Mouse (Mus musculus) kidney, embryonic 14.5 days (tissue): ENCODE measurements at regions not wholly inside any gene's neighbourhood (a gene's known extent, or its start where the extent isn't known, plus 50 kb on each side); places are given as distances from the start of the nearest gene placed in this dataset.

Experiments
- ATAC-seq: fragments of 200-750 bp; cut with Nextera tagmentation; 2 replicates; pipeline ENCODE4 v1.8.0; 2017; ENCODE audit warnings: moderate number of reproducible peaks, mild to moderate bottlenecking, moderate TSS enrichment, moderate library complexity; ENCODE audit not compliant: low FRiP score, low TSS enrichment
- H3K27ac ChIP-seq: fragments of 300-500 bp; sonication (generic); 2 replicates; pipeline ENCODE4 v1.5.1; 2014; ENCODE audit warnings: low read depth, mild to moderate bottlenecking, low read length, moderate library complexity, mixed read lengths
- H3K27me3 ChIP-seq: fragments of 300-500 bp; sonication (generic); 2 replicates; pipeline ENCODE4 v1.6.1; 2014; ENCODE audit warnings: mild to moderate bottlenecking, low read length; ENCODE audit not compliant: control insufficient read depth, insufficient read depth
- H3K36me3 ChIP-seq: fragments of 300-500 bp; sonication (generic); 2 replicates; pipeline ENCODE4 v1.6.1; 2014; ENCODE audit warnings: low read length, mixed read lengths; ENCODE audit not compliant: control insufficient read depth, insufficient read depth
- H3K4me1 ChIP-seq: fragments of 300-500 bp; sonication (generic); 2 replicates; pipeline ENCODE4 v1.6.1; 2014; ENCODE audit warnings: low read length, mixed read lengths; ENCODE audit not compliant: control insufficient read depth, insufficient read depth
- H3K4me2 ChIP-seq: fragments of 300-500 bp; sonication (generic); replicated peaks from 2 replicates; pipeline ENCODE4 v1.6.1; 2014; ENCODE audit warnings: low read depth, mild to moderate bottlenecking, low read length
- H3K4me3 ChIP-seq: fragments of 300-500 bp; sonication (generic); 2 replicates; pipeline ENCODE4 v1.5.1; 2014; ENCODE audit warnings: mild to moderate bottlenecking, low read length
- H3K9ac ChIP-seq: fragments of 300-500 bp; sonication (generic); 2 replicates; pipeline ENCODE4 v1.6.1; 2014; ENCODE audit warnings: low read depth, mild to moderate bottlenecking, low read length, moderate library complexity
- H3K9me3 ChIP-seq: fragments of 300-500 bp; sonication (generic); 2 replicates; pipeline ENCODE4 v1.6.1; 2016; ENCODE audit warnings: low read length; ENCODE audit not compliant: control insufficient read depth
- WGBS: fragments of 180-500 bp; shearing (Covaris S2); extraction: QIAGEN DNeasy Blood & Tissue Kit; methylation state at CpG from one replicate; pipeline ENCODE4 v1.1.7; 2014; 5-methylcytosine and 5-hydroxymethylcytosine counted together

GRCm38 (mm10) chr4:82196024-82196647, 509.4 kb downstream of the Nfib start:
- no peaks in the 10 kb centered on the region for H3K27me3 ChIP-seq
- H3K9ac ChIP-seq: no peak overlapping the region
- no peak overlapping the region for H3K4me3 ChIP-seq
- no peaks in the 10 kb centered on the region for H3K36me3 ChIP-seq
- no peaks in the 10 kb centered on the region for H3K9me3 ChIP-seq
- ATAC-seq: 0 out of 2 replicates have a peak, but pooled peaks have one; percentile 55
- no peak overlapping the region for H3K27ac ChIP-seq
- peaks cover 4% of the 10 kb centered on the region; the same call in 1 of the 2 replicates for H3K4me1 ChIP-seq
- no peak overlapping the region for H3K4me2 ChIP-seq
- WGBS: 46% methylated on average over 6 of the region's 6 CpGs

DNA sequence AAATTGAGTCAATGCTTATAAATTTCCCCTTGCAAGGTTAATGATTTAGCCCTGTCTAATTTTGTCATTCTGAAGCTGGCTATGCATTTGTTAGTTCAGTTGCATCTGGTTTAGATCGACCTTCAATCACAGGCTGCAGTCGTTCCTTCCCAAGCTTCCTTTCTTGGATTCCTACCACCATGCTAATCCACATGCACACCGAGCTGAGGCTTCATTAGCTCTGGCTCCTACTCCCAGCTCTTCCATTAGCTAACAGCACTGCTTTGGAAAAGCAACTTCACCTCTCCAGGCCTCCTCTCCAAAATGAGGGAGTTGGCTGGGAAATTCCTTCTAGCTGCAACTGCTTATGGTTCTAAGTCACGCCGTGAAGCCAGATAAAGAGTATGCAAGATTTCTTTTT, 511.6 kb downstream of the Nfib start:
- Histone ChIP-seq H3K27ac (no peak overlapping the region), H3K9ac (no peak overlapping the region), H3K4me3 (no peak overlapping the region), H3K4me2 (no peak overlapping the region), H3K9me3 (no peaks in the 10 kb centered on the region), H3K36me3 (no peaks in the 10 kb centered on the region), H3K27me3 (no peaks in the 10 kb centered on the region), H3K4me1 (peaks cover 4% of the 10 kb centered on the region; the same call in 1 of the 2 replicates)
- WGBS: 76% methylated on average over 5 of the region's 5 CpGs
- ATAC-seq: no peak

DNA sequence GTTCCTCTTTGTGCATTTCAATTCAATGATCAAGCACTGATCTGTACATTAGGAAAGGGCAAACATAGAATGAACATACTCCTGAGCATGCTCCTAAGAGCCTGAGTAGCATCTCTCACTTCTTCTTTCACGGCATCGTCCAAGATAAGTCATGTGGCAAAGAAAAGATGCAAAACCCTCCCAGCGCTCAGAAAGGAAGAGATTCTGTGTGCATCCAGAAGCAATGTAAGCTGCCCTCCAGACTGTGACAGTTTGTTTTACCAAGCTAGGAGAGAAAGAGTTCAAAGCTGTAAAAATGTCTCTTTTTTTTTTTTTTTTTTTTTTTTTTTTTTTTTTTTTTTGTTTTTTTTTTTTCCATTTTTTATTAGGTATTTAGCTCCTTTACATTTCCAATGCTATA, 518.7 kb downstream of the Nfib start:
- 97% methylated on average over 3 of the region's 3 CpGs for WGBS
- Histone ChIP-seq H3K9me3 (no peaks in the 10 kb centered on the region), H3K4me2 (no peak overlapping the region), H3K4me1 (no peaks in the 10 kb centered on the region), H3K27ac (no peak overlapping the region), H3K27me3 (no peaks in the 10 kb centered on the region), H3K36me3 (no peaks in the 10 kb centered on the region), H3K4me3 (no peak overlapping the region), H3K9ac (no peak overlapping the region)
- no peak for ATAC-seq

- H3K4me1 ChIP-seq: no peaks in the 10 kb centered on the region
- ATAC-seq: no peak
- WGBS: 93% methylated on average over 1 of the region's 1 CpGs
Observed at GRCm38 (mm10) chr4:82183974-82184373, 521.6 kb downstream of the Nfib start.

DNA sequence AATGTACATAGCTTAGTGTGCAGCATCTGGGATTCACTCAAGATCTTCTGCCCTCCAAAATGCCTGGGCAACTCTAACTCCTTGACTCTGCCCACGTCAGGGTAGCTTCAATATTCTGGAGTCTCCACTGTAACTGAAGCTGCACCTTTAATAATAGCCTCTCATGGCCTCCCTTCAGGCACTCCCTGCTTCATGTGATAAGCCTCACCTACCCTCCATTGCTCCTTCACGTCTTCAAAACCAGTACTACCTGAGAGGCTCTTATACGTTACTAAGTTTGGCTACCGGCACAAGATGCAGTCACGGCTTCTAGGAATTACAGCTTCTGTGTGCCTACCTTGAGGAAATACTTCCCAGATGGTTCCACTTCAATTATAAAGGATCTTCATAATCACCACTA, 527.4 kb downstream of the Nfib start:
- no peaks in the 10 kb centered on the region for H3K27me3 ChIP-seq
- H3K36me3 ChIP-seq: no peaks in the 10 kb centered on the region
- H3K4me1 ChIP-seq: 0 out of 2 replicates have a peak, but pooled peaks cover 8% of the 10 kb centered on the region
- H3K4me3 ChIP-seq: no peak overlapping the region
- ATAC-seq: no peak
- H3K9ac ChIP-seq: no peak overlapping the region
- H3K4me2 ChIP-seq: no peak overlapping the region
- H3K27ac ChIP-seq: no peak overlapping the region
- no peaks in the 10 kb centered on the region for H3K9me3 ChIP-seq
- WGBS: 90% methylated on average over 5 of the region's 5 CpGs

More at GRCm38 (mm10) chr4:82183974-82184373, 521.6 kb downstream of the Nfib start:
- no peak overlapping the region for H3K27ac ChIP-seq
- H3K4me3 ChIP-seq: no peak overlapping the region
- no peak overlapping the region for H3K4me2 ChIP-seq
- H3K9ac ChIP-seq: no peak overlapping the region
- no peaks in the 10 kb centered on the region for H3K36me3 ChIP-seq
- no peaks in the 10 kb centered on the region for H3K27me3 ChIP-seq
- H3K9me3 ChIP-seq: no peaks in the 10 kb centered on the region

DNA sequence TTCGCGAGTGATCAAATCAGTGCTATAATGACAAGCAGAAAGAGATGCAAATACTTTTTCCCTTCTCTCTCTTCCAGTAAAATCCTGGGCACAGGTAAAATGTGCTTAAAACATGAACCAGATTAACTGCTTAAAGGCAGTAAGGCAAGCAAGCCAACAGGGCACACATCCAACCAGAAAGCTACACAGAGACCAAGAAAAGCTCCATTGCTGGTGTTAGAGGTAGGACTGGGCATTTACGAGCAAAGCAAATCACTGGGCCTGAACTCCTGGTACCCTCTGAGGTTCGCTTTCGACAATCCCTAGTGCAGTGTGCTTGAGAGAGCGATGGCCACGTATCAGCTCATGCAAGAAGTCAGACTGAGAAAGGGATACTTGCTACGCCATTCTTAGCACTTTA, 528.8 kb downstream of the Nfib start:
- ATAC-seq: no peak
- no peaks in the 10 kb centered on the region for H3K27me3 ChIP-seq
- no peak overlapping the region for H3K4me3 ChIP-seq
- no peak overlapping the region for H3K27ac ChIP-seq
- 90% methylated on average over 8 of the region's 8 CpGs for WGBS
- H3K36me3 ChIP-seq: no peaks in the 10 kb centered on the region
- H3K4me2 ChIP-seq: no peak overlapping the region
- no peak overlapping the region for H3K9ac ChIP-seq
- H3K4me1 ChIP-seq: 0 out of 2 replicates have a peak, but pooled peaks cover 8% of the 10 kb centered on the region
- H3K9me3 ChIP-seq: no peaks in the 10 kb centered on the region

DNA sequence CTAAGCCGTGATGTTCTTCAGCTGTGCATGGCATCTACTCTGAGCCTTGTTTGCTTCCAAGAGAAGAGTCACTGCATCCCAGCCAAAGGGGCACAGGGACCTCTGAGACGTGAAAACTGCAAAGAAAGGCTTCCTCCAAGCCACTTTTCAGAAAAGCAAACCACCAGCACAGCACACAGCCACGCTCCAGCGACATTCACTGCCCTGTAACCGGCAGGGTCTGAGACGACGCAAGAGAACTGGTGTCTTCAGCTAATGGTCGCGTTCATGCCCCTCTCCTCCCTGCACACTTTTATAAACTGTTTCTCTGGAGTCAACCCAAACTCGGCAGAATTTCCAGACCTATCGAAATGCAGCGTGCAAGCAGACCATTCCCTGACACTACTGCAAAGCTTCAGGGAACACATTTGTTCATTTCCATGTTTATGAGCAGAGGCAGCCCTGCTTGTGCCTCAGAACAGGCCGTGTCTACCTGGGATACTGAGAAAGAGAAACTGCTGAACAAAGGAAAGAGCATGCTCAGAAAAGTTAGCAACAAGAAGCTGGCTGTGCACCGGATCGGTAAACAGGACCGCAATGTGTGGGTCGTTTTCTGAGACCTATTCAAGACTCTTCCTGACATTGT, 532.0 kb downstream of the Nfib start:
- 59% methylated on average over 17 of the region's 17 CpGs for WGBS
- no peak overlapping the region for H3K9ac ChIP-seq
- H3K4me1 ChIP-seq: 0 out of 2 replicates have a peak, but pooled peaks cover 8% of the 10 kb centered on the region
- H3K9me3 ChIP-seq: no peaks in the 10 kb centered on the region
- H3K4me3 ChIP-seq: no peak overlapping the region
- H3K36me3 ChIP-seq: no peaks in the 10 kb centered on the region
- 0 out of 2 replicates have a peak, but pooled peaks cover 3% of the 10 kb centered on the region for H3K27me3 ChIP-seq
- peak overlapping the region; percentile 24; the same call in 1 of the 2 replicates for H3K27ac ChIP-seq
- H3K4me2 ChIP-seq: no peak overlapping the region; the same call in 1 of the 2 replicates
- no peak for ATAC-seq

DNA sequence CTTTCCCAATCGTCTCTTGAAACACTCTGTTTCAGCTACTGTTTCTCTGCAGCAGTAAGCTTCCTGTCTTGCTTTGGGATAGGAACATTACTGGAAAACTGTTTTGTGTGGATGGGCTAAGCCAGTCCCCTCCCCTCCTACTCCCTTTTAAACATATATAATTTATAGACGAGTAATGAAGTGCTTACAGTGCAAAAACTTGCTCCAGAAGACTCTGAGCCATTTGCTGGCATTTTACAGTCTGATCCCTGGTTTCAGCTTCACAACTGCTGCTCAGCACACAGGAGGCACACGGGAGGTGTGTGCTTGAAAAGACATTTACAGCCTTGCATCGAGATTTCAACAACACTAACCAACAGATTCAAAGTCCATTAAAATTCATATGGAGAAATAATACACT, 534.6 kb downstream of the Nfib start:
- Histone ChIP-seq H3K36me3 (no peaks in the 10 kb centered on the region), H3K9ac (no peak overlapping the region), H3K9me3 (no peaks in the 10 kb centered on the region), H3K4me2 (no peak overlapping the region), H3K4me1 (peaks cover 12% of the 10 kb centered on the region; the same call in 1 of the 2 replicates), H3K4me3 (no peak overlapping the region), H3K27ac (no peak overlapping the region), H3K27me3 (0 out of 2 replicates have a peak, but pooled peaks cover 4% of the 10 kb centered on the region)
- no peak for ATAC-seq
- 36% methylated on average over 4 of the region's 4 CpGs for WGBS

- Histone ChIP-seq H3K4me3 (no peak overlapping the region), H3K36me3 (no peaks in the 10 kb centered on the region), H3K27ac (no peak overlapping the region), H3K9me3 (no peaks in the 10 kb centered on the region), H3K4me1 (peaks cover 4% of the 10 kb centered on the region; the same call in 1 of the 2 replicates), H3K4me2 (no peak overlapping the region), H3K27me3 (0 out of 2 replicates have a peak, but pooled peaks cover 4% of the 10 kb centered on the region), H3K9ac (no peak overlapping the region)
- ATAC-seq: no peak
- 63% methylated on average over 5 of the region's 5 CpGs for WGBS
Observed at GRCm38 (mm10) chr4:82168032-82168431, 537.5 kb downstream of the Nfib start.
